Mouse (Mus musculus) liver, postnatal 0 days (tissue): ENCODE data around the gene Tdrd12. TPM values are rescaled to one million over a fixed set of nuclear protein-coding genes. Genes with fewer than 3 reads are reported as not detected.
"Not testable (repeated sequence)": the region's sequence is repeated elsewhere in the genome, so short reads cannot be mapped to it uniquely, and the experiment has no call there.

ENCODE experiments used
- ATAC-seq: fragments of 200-750 bp; cut with Nextera tagmentation; 2 replicates; pipeline ENCODE4 v1.8.0; 2017; ENCODE audit warnings: mild to moderate bottlenecking, moderate library complexity
- DNase-seq: peaks from one replicate; pipeline ENCODE4 v3.0.0-alpha.2; 2016
- H3K27ac ChIP-seq: fragments of 300-500 bp; sonication (generic); 2 replicates; pipeline ENCODE4 v1.5.1; 2014; ENCODE audit warnings: antibody characterized with exemption, moderate library complexity, mild to moderate bottlenecking, low read depth
- H3K27me3 ChIP-seq: fragments of 300-500 bp; sonication (generic); 2 replicates; pipeline ENCODE4 v1.6.1; 2014; ENCODE audit warnings: low read length, control low read depth, mixed read lengths; ENCODE audit not compliant: insufficient read depth
- H3K36me3 ChIP-seq: fragments of 300-500 bp; sonication (generic); replicated peaks from 2 replicates; pipeline ENCODE4 v1.6.1; 2014; ENCODE audit warnings: mild to moderate bottlenecking, control low read depth, low read length, moderate library complexity, mixed read lengths; ENCODE audit not compliant: insufficient read depth
- H3K4me1 ChIP-seq: fragments of 300-500 bp; sonication (generic); 2 replicates; pipeline ENCODE4 v1.6.1; 2014; ENCODE audit warnings: antibody characterized with exemption, mild to moderate bottlenecking, control low read depth; ENCODE audit not compliant: insufficient read depth
- H3K4me2 ChIP-seq: fragments of 300-500 bp; sonication (generic); 2 replicates; pipeline ENCODE4 v1.6.1; 2014; ENCODE audit warnings: low read depth, mild to moderate bottlenecking, low read length, moderate library complexity, mixed read lengths
- H3K4me3 ChIP-seq: fragments of 300-500 bp; sonication (generic); 2 replicates; pipeline ENCODE4 v1.5.1; 2014; ENCODE audit warnings: low read depth, low read length
- H3K9ac ChIP-seq: fragments of 300-500 bp; sonication (generic); replicated peaks from 2 replicates; pipeline ENCODE4 v1.6.1; 2014; ENCODE audit warnings: mild to moderate bottlenecking, moderate library complexity
- H3K9me3 ChIP-seq: fragments of 300-500 bp; sonication (generic); 2 replicates; pipeline ENCODE4 v1.6.1; 2016; ENCODE audit warnings: mild to moderate bottlenecking, control low read depth, low read length, mixed read lengths
- CTCF ChIP-seq: sonication (generic); IDR thresholded peaks from 2 replicates; pipeline ENCODE4 v1.5.1; 2016; ENCODE audit warnings: antibody characterized with exemption, low read depth
- EP300 ChIP-seq: IDR thresholded peaks from 2 replicates; pipeline ENCODE4 v1.6.1; 2016; ENCODE audit warnings: antibody characterized with exemption, low read depth, mild to moderate bottlenecking
- WGBS: fragments of 180-500 bp; shearing (Covaris S2); extraction: QIAGEN DNeasy Blood & Tissue Kit; methylation state at CpG from one replicate; pipeline ENCODE4 v1.1.7; 2014; ENCODE audit not compliant: insufficient replicate concordance; 5-methylcytosine and 5-hydroxymethylcytosine counted together
- polyA plus RNA-seq: library from polyadenylated mRNA; unstranded; fragments of >200 nt; fragmentation: Nextera tagmentation; extraction: Ambion mirVana; gene quantifications from 2 replicates; pipeline ENCODE4 v1.2.1, GENCODE M21; 2015

Gene Tdrd12
- polyA plus RNA-seq, 1 experiment from 2014 or later: 0.26 TPM

- DNase-seq (no peak), ATAC-seq (no peak)
- Histone ChIP-seq H3K36me3 (no peaks in the 10 kb centered on the region), H3K9me3 (no peaks in the 10 kb centered on the region), H3K27me3 (peaks cover 24% of the 10 kb centered on the region), H3K4me1 (peaks cover 28% of the 10 kb centered on the region), H3K9ac (peak overlapping the region; percentile 84; the same call in 1 of the 2 replicates), H3K4me3 (peak overlapping the region; percentile 88), H3K27ac (no peak overlapping the region), H3K4me2 (peak overlapping the region; percentile 98)
- 7% methylated on average over 36 of the region's 36 CpGs for WGBS
- no peak for TF ChIP-seq EP300
These were observed 46.7 kb upstream of the Tdrd12 start for GRCm38 (mm10) chr7:35584068-35584785.

DNA sequence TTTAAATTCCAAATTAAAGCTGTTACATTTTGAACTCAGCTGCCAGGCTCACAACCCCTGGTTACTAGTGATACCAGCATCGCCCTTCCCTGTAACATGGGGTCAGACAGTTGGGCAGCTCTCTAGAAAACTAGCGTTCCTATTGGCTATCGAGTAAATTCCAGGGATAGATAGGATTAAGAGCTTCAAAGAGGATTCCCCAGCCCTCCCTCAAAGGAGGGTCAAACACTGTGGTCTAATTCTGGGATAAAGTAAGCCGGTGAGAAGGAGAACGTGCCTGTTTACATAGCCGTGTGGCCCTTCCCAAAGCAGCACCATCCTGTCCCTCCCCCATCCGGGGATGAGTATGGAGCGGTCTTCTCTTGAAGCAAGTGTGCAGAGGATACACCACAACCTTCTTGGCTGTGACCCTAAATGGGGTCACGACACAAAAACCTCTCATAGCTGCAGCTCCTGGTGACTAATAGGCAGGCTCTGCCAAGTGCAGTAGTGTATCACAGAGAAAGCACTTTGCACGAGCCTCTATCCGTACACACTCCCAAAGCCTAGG lies 46.0 kb upstream of the Tdrd12 start:
- Histone ChIP-seq H3K27ac (no peak overlapping the region), H3K36me3 (no peaks in the 10 kb centered on the region), H3K9me3 (no peaks in the 10 kb centered on the region), H3K9ac (no peak overlapping the region), H3K4me1 (peaks cover 21% of the 10 kb centered on the region), H3K4me2 (no peak overlapping the region), H3K4me3 (no peak overlapping the region), H3K27me3 (peaks cover 24% of the 10 kb centered on the region)
- ATAC-seq (no peak), DNase-seq (no peak)
- no peak for TF ChIP-seq EP300
- 29% methylated on average over 11 of the region's 11 CpGs for WGBS

DNA sequence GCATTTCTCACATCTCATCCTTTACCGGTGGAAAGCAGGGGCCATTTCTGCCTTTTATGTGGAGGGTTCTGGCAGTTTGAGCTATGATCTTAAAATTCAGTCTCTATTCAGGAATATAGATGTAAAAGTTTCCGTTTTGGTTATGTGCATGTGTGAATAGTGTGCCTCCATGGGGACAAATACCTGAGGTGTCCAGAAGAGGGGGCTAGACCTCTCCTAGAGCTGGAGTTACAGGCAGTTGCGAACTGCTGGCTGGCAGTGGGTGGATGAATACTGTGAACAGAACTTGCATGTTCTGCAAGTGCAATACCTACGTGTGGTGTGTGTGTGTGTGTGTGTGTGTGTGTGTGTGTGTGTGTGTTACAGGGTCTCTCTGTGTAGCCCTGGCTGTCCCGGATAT lies 45.2 kb upstream of the Tdrd12 start:
- Histone ChIP-seq H3K9ac (no peak overlapping the region), H3K4me3 (no peak overlapping the region), H3K4me1 (peaks cover 20% of the 10 kb centered on the region), H3K27me3 (peaks cover 24% of the 10 kb centered on the region), H3K9me3 (no peaks in the 10 kb centered on the region), H3K27ac (no peak overlapping the region), H3K4me2 (no peak overlapping the region), H3K36me3 (no peaks in the 10 kb centered on the region)
- WGBS: 67% methylated on average over 5 of the region's 5 CpGs
- DNase-seq (peak; percentile 39), ATAC-seq (no peak)
- TF ChIP-seq CTCF: peak; percentile 53
- no peak for TF ChIP-seq EP300

DNA sequence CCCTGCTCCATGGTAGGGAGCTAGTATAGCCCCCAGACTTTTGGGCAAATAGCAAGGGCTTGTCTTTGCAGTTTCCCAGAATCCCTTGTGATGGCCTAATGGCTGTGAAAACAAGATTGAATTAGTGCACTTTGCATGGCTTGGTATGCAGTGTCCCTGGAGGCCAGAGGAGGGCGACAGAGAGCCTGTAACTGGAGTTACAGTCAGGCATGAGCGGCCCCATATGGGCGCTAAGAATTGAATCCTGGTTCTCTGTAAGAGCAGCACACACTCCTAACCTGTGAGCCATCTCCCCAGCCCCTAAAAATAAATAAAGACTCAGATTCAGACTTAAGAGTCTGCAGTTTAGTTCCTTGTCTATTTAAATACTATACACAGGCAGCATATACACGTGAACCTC lies 42.3 kb upstream of the Tdrd12 start:
- no peaks in the 10 kb centered on the region for H3K36me3 ChIP-seq
- H3K27ac ChIP-seq: no peak overlapping the region
- H3K27me3 ChIP-seq: peaks cover 26% of the 10 kb centered on the region
- 42% methylated on average over 4 of the region's 4 CpGs for WGBS
- no peak overlapping the region for H3K4me3 ChIP-seq
- no peak overlapping the region for H3K9ac ChIP-seq
- no peaks in the 10 kb centered on the region for H3K9me3 ChIP-seq
- peak; percentile 69 for DNase-seq
- TF ChIP-seq EP300: no peak
- TF ChIP-seq CTCF: peak; percentile 82
- peak; percentile 47; the same call in 1 of the 2 replicates for ATAC-seq
- H3K4me1 ChIP-seq: peaks cover 7% of the 10 kb centered on the region
- H3K4me2 ChIP-seq: no peak overlapping the region

DNA sequence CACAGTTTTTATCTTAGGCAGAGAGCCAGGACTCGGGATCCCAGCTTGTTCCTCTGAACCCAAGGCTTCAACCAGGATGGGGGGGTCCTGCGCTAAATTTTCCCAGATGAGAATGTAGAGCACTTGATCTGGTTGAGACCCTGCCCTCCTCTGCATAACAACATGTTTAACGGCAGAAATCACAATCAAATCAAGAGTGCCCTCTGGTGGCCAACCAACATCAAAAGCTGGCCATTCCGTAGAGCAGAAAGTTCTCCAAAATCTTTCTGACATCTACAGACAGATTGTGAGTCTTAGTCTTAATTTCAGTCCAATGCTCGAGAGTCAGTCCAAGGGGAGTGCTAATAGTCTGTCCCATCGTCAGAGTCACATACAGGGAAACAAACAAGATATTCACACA lies 33.3 kb upstream of the Tdrd12 start:
- DNase-seq, H3K9ac ChIP-seq, H3K4me1 ChIP-seq, H3K4me2 ChIP-seq, H3K27ac ChIP-seq, H3K27me3 ChIP-seq, H3K9me3 ChIP-seq, H3K36me3 ChIP-seq, H3K4me3 ChIP-seq, ATAC-seq: not testable (repeated sequence)
- 20% methylated on average over 6 of the region's 6 CpGs for WGBS
- TF ChIP-seq CTCF: peak; percentile 65

DNA sequence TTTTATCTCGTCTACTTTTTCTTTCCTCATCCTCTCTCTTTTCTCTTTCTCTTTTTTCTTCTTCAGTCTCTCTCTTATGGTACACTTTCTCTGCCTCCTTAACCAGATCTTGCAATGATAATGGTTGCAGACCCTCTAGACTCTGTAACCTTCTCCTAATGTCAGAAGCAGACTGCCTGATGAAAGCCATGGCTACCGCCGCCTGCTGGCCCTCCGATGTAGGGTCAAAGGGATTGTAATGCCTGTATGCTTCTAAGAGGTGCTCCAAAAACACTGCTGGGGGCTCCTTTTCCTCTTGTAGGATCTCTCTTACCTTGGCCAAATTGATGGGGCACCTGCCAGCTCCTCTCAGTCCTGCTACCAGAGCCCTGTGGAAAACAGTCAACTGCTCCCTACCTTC lies 32.2 kb upstream of the Tdrd12 start:
- not testable (repeated sequence) for H3K9ac ChIP-seq, H3K4me2 ChIP-seq, H3K27me3 ChIP-seq, H3K36me3 ChIP-seq, H3K9me3 ChIP-seq, ATAC-seq, H3K4me3 ChIP-seq, H3K27ac ChIP-seq, DNase-seq, H3K4me1 ChIP-seq
- peak; percentile 54 for TF ChIP-seq CTCF
- 72% methylated on average over 4 of the region's 4 CpGs for WGBS

DNA sequence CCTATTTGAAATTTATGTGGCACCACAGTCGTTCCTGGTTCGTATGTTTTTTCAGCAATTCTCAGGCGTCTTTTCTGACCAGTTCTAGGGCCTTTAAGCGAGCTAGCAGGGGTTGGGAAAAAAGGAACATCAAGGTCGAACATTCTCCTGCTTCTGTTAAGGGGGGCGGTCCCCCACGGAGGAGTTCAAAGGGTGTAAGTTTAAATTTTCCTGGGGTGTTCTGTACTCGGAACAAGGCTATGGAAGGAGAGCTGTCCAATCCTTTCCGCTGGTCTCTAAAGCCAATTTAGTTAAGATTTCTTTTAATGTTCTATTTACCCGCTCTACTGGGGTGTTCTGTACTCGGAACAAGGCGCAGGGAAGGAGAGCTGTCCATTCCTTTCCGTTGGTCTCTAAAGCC lies 28.4 kb upstream of the Tdrd12 start:
- H3K9me3 ChIP-seq, H3K27me3 ChIP-seq, H3K27ac ChIP-seq, DNase-seq, H3K4me1 ChIP-seq, ATAC-seq, H3K4me3 ChIP-seq, H3K9ac ChIP-seq, H3K36me3 ChIP-seq, H3K4me2 ChIP-seq: not testable (repeated sequence)
- 79% methylated on average over 13 of the region's 13 CpGs for WGBS

DNA sequence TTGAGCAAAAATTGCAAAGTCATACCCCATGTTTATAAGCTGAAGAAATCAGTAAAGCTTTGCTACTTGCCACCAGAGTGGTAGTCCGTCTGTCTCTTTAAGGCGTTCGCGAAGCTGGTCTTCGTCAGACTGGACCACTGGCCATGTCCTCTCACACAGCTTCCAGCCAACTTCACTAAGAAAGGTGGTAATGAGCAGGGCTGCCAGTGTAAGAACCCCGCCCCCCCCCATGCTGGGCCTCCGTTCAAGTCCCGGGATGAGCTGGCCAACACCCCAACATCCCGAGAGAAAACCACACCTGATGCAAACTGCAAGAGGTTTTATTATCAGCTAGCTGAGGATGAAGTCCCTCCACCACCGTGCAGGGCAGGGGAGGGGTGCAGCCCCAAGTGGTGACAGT lies 27.3 kb upstream of the Tdrd12 start:
- ATAC-seq, H3K9ac ChIP-seq, H3K27ac ChIP-seq, DNase-seq, H3K4me1 ChIP-seq, H3K36me3 ChIP-seq, H3K4me3 ChIP-seq, H3K9me3 ChIP-seq, H3K27me3 ChIP-seq, H3K4me2 ChIP-seq: not testable (repeated sequence)
- WGBS: 82% methylated on average over 10 of the region's 10 CpGs
